Mouse (Mus musculus): ENCODE results near the gene Arl16. TPM values are rescaled to one million over a fixed set of nuclear protein-coding genes. Genes with fewer than 3 reads are reported as not detected.

Arl16 gene
- polyA plus RNA-seq, 1 experiment = 34.3 TPM

DNA sequence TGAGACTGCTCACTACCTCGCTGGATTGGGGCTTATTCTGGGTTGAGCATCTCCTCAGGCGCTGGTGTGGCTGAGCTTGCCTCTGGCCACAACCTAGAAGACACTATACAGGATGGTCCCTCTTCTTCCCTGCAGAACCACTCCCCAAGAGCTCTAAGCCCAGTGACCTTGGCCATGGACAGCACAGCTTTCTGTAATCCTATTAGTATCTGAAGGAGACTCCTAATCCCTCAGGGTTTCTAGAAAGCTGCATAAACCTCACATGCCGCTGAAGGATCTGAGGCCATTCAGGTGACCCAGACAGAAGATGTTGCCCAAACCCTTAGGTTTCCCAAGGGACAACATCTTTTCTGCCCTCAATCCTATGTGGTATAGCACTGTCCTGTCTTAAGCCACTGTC lies 15.2 kb downstream of the Arl16 start:
- no peak for DNase-seq (ENCODE audit: low read depth)

DNA sequence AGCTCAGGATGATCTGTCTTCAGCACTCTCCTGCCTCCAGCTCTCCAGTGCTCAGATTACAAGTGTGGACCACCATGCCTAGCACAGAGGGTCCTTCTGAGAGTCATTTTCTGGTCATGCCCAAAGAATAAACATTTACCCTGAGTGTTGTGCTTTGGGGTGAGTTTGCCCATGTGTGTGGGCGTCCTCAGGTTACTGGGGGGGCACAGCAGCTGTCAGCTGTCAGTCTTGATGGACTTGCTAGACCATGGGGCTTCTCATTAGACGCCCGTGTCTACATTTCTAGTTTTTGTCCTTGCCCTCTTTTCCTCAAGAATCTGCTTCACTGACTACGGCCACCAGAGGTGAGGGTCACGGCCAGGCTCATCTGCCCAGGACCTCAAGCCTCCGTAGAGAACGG lies 20.2 kb downstream of the Arl16 start:
- DNase-seq (ENCODE audit: low read depth) = no peak

DNA sequence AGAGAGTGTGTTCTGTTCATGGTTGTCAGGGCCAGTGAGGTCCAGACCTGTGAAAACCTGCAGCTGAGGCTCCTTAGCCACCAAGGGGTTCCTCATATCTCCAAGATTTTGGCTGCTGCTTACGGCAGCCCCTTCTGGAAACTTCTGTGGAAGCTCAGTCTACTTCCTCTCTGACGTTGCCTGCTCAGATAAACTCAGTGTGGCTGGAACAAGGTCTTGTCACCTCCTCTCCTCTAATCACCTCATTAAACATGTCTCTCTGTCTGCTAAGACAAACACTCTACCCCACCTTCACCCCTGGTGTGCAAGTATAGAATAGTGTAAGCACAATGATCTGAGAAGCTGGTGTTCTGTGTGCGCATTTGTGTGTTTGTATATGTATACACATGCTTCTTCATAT lies 21.9 kb downstream of the Arl16 start:
- no peak for DNase-seq (ENCODE audit: low read depth)

DNA sequence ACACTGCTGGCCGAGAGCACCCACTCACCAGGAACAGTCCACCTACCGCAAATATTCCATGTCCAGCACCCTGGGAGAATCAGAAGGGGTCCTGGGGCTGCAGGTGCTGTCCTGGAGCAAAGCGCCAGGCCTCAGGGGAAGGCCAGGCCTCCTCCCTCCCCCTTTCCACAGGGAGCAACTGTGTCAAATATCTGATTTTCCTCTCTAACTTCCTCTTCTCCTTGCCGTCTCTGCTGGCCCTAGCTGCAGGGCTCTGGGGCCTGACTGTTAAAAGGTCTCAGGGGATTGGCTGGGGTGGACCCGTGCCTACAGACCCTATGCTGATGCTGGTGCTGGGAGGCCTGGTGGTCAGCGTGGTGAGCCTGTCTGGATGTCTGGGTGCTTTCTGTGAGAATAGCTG lies 23.3 kb downstream of the Arl16 start:
- DNase-seq (ENCODE audit: low read depth) = no peak

DNA sequence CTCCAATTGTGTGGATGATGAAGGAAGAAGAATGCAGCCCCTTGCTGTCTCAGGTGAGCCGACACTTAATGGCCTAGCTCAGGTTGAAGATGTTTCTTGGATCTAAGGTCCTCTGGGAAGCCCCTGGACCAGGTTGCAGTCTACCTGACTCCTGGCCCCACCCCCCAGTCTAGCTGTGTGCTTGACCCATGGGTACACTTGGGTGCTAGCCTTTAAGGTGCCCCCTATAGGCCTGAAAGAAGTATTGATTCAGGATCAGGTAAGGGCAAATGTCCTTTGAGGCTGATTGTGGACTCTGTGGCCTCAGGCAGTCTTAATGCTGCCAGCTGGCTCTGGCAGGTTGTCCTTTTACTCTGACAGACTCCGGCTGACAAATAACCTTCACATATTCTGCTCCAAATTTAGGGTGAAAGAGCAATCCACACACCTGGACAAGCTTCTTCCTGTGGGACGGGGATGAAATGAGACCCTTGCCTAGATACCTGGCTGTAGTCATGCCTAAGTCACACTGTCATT lies 24.6 kb downstream of the Arl16 start:
- no peak for DNase-seq (ENCODE audit: low read depth)

DNA sequence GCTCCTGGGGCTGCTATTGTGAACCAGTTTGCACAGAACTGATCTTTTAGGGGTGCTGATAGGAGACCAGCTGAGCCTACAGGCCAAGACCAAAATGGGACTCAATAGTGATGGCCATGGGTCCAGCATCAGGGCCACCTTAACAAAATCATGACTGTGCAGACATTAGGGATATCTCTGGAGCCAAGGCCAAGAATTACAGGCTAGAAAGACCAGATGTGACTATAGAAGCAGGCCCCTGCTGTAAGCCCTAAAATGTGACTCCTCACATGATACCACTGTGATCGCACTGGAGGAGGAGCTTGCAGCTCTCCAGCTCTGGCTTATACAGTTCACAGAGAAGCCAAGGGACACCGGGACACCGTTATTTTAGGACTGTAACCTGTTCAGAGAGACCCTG lies 25.1 kb downstream of the Arl16 start, which contains the start of gene Tspan10:
Gene Tspan10 (plus strand): TSS at position 301 of the 400 bp plus-strand sequence.
- no peak for DNase-seq (ENCODE audit: low read depth)

DNA sequence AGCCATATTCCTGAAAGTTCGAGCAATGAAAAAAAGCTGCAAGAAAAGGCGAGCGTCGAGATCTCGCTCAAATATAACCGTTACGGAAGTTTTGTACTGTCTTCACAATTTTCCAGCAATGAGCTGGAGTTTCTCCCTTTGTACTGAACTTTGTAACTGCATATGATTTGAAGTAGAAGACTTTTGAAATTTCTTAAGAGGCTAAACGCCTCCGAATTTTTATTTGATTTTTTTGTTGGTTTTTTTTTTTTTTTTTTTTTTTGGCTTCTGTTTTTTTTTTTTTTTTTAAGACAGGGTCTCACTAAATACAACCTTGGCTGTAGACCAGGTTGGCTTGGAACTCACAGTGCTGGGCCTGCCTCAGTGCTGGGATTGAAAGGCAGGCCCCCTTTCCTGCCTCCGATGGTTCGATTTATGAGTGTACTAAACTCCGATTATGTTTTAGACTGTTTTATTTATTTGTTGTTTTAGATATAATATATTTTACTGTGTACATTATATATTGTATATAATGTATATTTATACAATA lies 29.5 kb downstream of the Arl16 start:
- DNase-seq (ENCODE audit: low read depth) = no peak

DNA sequence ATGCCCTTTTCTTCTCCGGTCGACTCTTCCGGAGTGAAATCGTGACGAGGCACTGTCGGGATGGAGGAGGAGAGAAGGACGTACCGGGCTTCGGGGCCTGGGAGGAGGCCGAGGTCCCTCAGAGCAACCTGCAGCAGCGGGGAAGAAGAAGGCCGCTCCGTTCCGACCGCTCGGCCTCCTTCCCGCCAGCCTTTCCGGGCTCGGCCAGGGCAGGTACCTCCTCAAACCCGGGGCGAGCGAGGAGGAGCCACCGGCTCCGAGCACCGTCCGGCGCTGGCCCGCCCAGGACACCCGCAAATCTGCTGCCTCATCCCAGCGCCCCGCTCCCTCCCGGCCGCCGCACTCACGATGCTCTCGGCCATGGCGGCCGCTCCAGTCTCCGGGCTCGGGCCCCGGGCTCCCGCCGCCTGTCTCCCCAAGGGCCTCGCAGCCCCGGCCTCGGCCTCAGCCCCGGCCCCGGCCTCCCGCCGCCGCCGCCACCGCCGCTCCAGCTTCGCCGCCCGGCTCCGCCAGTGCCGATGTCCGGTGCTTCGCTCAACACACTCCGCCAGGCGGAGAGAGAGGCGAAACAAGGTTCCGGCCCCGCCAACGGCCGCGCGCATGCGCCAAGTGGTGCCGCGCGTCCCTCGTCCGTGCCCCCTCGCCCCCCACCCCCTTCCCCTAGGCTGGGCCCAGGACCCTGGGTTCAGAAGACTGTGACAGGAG lies 30.1 kb downstream of the Arl16 start, which contains the start of gene Nploc4:
Gene Nploc4 (minus strand): TSS at position 557 of the 705 bp plus-strand sequence.
- no peak for DNase-seq (ENCODE audit: low read depth)

DNA sequence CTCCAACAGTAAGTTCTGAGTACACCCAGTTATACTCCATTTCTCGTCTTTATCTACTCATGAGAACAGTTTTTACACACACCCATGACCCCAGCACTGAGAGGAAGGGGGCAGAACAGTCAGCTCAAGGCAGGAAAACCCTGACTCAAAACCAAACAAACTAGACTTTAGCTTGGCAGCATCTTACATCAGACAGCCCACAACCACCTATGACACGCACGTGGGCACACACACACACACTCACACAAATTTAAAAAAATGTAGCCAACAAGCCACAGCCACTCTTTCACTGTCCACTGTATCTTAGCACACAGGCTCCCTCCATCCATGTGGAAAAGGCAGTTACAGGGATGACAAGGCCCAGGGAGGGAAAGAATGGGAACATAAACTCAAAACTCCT lies 40.7 kb downstream of the Arl16 start:
- DNase-seq (ENCODE audit: low read depth) = no peak

DNA sequence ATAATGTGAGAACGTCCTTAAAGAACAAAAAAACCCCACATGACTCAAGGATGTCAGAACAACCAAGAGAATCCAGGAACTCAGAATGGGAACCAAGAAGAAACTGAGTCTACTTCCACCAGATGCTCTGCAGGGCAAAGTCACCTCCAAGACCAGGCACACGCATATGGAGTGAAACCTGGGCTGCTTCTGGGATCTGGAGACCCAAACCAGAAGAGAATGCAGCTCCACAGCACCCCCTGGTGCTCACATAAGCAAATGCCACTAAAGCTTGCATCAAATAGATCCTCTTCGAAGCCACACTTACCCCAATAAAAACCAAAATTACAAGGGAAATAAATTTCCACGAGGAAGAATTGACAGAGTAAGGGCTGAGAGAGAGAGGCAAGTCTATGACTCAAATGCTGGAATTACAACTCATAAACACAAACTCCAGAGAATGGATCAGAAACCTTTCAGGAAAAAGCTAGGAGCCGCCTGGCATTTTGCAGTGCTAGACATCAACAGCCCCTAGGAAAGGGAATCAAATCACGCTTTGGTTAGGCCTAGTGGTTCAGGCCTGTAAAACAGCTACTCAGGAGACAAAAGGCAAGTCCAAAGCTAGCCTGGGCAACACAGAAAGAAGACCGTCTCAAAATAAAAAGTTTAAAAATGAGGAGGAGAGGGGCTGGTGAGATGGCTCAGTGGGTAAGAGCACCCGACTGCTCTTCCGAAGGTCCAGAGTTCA lies 43.7 kb downstream of the Arl16 start:
- no peak for DNase-seq (ENCODE audit: low read depth)

DNA sequence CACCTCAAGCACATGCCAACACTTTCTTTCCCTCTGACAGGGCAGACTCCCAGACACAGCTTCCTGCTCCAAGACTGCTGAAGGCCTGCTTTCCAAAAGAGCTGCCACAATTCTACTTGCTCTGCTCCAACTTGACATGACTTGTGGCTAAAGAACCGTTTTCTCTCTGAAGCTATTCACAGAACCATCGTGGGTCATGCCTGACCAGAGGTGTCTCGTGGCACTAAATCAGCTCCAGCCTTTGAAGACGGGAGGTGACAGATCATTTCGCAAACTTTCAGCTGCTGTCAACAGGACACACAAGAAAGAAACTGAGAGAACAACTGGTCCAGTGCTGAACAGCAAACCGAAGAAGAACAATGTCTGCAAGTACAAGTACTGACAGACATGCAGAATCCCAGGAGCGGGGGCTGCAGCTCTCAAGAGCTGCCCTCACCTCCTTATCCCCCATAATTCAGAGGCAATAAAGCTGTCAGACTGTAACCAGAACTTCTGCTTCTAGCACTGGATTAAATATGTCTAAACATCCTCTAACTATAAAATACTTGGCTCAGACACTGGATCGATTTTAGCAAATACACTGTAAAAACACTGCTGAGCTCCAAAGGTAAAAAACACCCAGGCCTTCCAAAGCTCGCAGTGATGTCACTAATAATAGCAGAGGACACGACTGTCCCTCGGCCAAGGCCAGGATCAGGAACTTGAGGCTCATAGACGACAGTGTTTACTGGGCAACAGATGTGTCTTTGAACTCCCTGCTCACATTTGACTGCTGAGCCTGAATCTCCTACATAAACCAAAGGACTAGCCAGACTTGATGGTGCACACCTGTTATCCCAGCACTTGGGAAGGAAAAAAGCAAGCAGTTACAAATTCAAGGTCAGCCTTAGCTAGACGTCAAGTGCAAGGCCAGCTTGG lies 44.5 kb downstream of the Arl16 start:
- DNase-seq (ENCODE audit: low read depth) = peak; percentile 65

DNA sequence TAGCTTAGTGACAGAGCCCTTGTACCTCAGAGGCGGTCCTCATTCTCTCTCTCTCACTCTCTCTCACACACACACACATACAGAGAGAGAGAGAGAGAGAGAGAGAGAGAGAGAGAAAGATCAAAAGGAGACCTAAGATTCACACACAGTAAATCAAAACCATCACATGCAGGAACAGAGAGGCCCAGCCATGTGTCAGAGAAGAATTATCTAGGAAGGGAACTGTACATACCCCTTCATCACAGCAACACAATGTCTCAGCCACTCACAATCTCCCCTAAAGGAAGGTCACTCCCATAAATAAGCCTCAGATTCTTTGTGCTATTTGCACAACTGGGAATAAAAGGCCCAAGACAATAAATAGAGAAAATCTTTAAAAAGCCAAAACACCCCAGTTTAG lies 48.8 kb downstream of the Arl16 start:
- DNase-seq (ENCODE audit: low read depth) = no peak

DNA sequence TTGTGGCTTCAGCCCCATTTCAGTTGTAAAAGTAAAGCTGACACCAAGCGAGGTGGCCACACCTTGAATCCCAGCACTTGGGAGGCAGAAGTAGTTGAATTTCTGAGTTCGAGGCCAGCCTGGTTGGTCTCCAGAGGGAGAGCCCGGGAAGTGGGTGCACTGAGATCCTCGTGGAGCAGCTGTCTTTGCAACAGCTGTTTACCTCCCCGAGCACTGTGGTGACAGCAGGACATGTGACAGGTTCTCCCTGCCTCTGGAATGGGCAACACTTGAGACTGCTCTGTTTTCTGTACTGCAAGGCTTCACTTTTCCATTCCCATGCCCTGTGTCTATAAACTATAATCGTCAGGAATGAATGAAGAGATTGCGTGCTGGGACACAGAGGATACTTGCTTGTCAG lies 49.6 kb downstream of the Arl16 start:
- no peak for DNase-seq (ENCODE audit: low read depth)

Other genes with a start within 250 kb of the Arl16 start
- 7.4 and 10.7 TPM in 2 replicates for gene Bahcc1, start 234.7 kb downstream of the Arl16 start, polyA plus RNA-seq (2012; rRNA removed)
- 916 and 1,199 TPM in 2 replicates for gene Actg1, start 119.1 kb downstream of the Arl16 start, polyA plus RNA-seq (2012; rRNA removed)
- gene Fscn2, start 106.1 kb downstream of the Arl16 start, polyA plus RNA-seq (2012; rRNA removed) = 0.56 and 0.78 TPM in 2 replicates
- 28.5 and 29.6 TPM in 2 replicates for gene Faap100, start 88.8 kb downstream of the Arl16 start, polyA plus RNA-seq (2012; rRNA removed)
- gene Nploc4, start 29.9 kb downstream of the Arl16 start, polyA plus RNA-seq (2012; rRNA removed) = 68.8 and 71.4 TPM in 2 replicates
- not detected in 2 replicates for gene Tspan10, start 25.0 kb downstream of the Arl16 start, polyA plus RNA-seq (2012; rRNA removed)
- 0.42 and 0.72 TPM in 2 replicates for gene Pde6g, start 14.1 kb downstream of the Arl16 start, polyA plus RNA-seq (2012; rRNA removed)
- 24.5 and 30.4 TPM in 2 replicates for gene Oxld1, start 9.5 kb downstream of the Arl16 start, polyA plus RNA-seq (2012; rRNA removed)
- 13.1 and 16.6 TPM in 2 replicates for gene Ccdc137, start 9.5 kb downstream of the Arl16 start, polyA plus RNA-seq (2012; rRNA removed)
- 61.8 and 70.5 TPM in 2 replicates for gene Mrpl12, start 17.0 kb upstream of the Arl16 start, polyA plus RNA-seq (2012; rRNA removed)
- gene Slc25a10, start 24.2 kb upstream of the Arl16 start, polyA plus RNA-seq (2012; rRNA removed) = 372 and 561 TPM in 2 replicates
- 1.2 and 1.8 TPM in 2 replicates for gene Gcgr, start 63.1 kb upstream of the Arl16 start, polyA plus RNA-seq (2012; rRNA removed)
- gene Mcrip1, start 82.1 kb upstream of the Arl16 start, polyA plus RNA-seq (2012; rRNA removed) = 153 and 179 TPM in 2 replicates
- gene Ppp1r27, start 83.5 kb upstream of the Arl16 start, polyA plus RNA-seq (2012; rRNA removed) = 0.72 TPM in 1 of 2 replicates, not detected in the other
- 372 and 394 TPM in 2 replicates for gene P4hb, start 105.6 kb upstream of the Arl16 start, polyA plus RNA-seq (2012; rRNA removed)
- 584 and 632 TPM in 2 replicates for gene Arhgdia, start 114.0 kb upstream of the Arl16 start, polyA plus RNA-seq (2012; rRNA removed)
- 21.4 and 28.5 TPM in 2 replicates for gene Alyref, start 130.8 kb upstream of the Arl16 start, polyA plus RNA-seq (2012; rRNA removed)
- gene Anapc11, start 130.8 kb upstream of the Arl16 start, polyA plus RNA-seq (2012; rRNA removed) = 74.7 and 75.0 TPM in 2 replicates
- 1.1 and 1.2 TPM in 2 replicates for gene Npb, start 140.9 kb upstream of the Arl16 start, polyA plus RNA-seq (2012; rRNA removed)
- 139 and 189 TPM in 2 replicates for gene Pcyt2, start 150.3 kb upstream of the Arl16 start, polyA plus RNA-seq (2012; rRNA removed)
- 57.9 and 61.4 TPM in 2 replicates for gene Sirt7, start 157.6 kb upstream of the Arl16 start, polyA plus RNA-seq (2012; rRNA removed)
- 53.0 and 56.7 TPM in 2 replicates for gene Mafg, start 166.0 kb upstream of the Arl16 start, polyA plus RNA-seq (2012; rRNA removed)
- gene Pycr1, start 176.2 kb upstream of the Arl16 start, polyA plus RNA-seq (2012; rRNA removed) = 6.9 and 10.5 TPM in 2 replicates
- 0.26 TPM in 1 of 2 replicates, not detected in the other for gene Myadml2, start 180.6 kb upstream of the Arl16 start, polyA plus RNA-seq (2012; rRNA removed)
- 3.3 and 4.0 TPM in 2 replicates for gene Notum, start 193.6 kb upstream of the Arl16 start, polyA plus RNA-seq (2012; rRNA removed)
- 93.6 and 104 TPM in 2 replicates for gene Aspscr1, start 205.4 kb upstream of the Arl16 start, polyA plus RNA-seq (2012; rRNA removed)
- 84.6 and 100 TPM in 2 replicates for gene Cenpx, start 246.1 kb upstream of the Arl16 start, polyA plus RNA-seq (2012; rRNA removed)
- 38.5 and 41.4 TPM in 2 replicates for gene Lrrc45, start 246.3 kb upstream of the Arl16 start, polyA plus RNA-seq (2012; rRNA removed)

Measured in gonadal fat pad, adult 2 months (tissue).